Mouse (Mus musculus) lung, adult 18-20 months (tissue): ENCODE measurements around the gene Ptpre.
"Not testable (repeated sequence)": the region's sequence is repeated elsewhere in the genome, so short reads cannot be mapped to it uniquely, and the experiment has no call there.

Source experiments
- DNase-seq, 2 experiments: peaks; one replicate each; pipeline ENCODE4 v3.0.0; 2022; ENCODE audit warnings: mixed read lengths in 2 of 2

The Ptpre gene

GRCm38 (mm10) chr7:135650061-135650460 is 112.8 kb downstream of the Ptpre start:
- peak in 1 of 2 experiments; percentile 21 for DNase-seq

- peak; percentile 61 to 65 for DNase-seq
These were observed 114.7 kb downstream of the Ptpre start for GRCm38 (mm10) chr7:135651831-135652511.

- DNase-seq, result no peak
These were observed 115.5 kb downstream of the Ptpre start for GRCm38 (mm10) chr7:135652781-135653180.

- no peak for DNase-seq
These were observed 116.3 kb downstream of the Ptpre start for GRCm38 (mm10) chr7:135653601-135654000.

- no peak for DNase-seq
These were observed 117.0 kb downstream of the Ptpre start for GRCm38 (mm10) chr7:135654288-135654687.

- no peak for DNase-seq
These were observed 117.8 kb downstream of the Ptpre start for GRCm38 (mm10) chr7:135655113-135655512.

GRCm38 (mm10) chr7:135658150-135658549 is 120.9 kb downstream of the Ptpre start:
- DNase-seq, result no peak

- peak in 1 of 2 experiments; percentile 49 for DNase-seq
These were observed 122.1 kb downstream of the Ptpre start for GRCm38 (mm10) chr7:135659314-135659935.

- no peak for DNase-seq
These were observed 123.0 kb downstream of the Ptpre start for GRCm38 (mm10) chr7:135660314-135660713.

GRCm38 (mm10) chr7:135664211-135664610 is 126.9 kb downstream of the Ptpre start:
- no peak for DNase-seq

- DNase-seq, result no peak
These were observed 129.0 kb downstream of the Ptpre start for GRCm38 (mm10) chr7:135666314-135666713.

GRCm38 (mm10) chr7:135668852-135669739 is 131.8 kb downstream of the Ptpre start:
- peak in 1 of 2 experiments; percentile 54 for DNase-seq

- DNase-seq, result no peak
These were observed 136.3 kb downstream of the Ptpre start for GRCm38 (mm10) chr7:135673576-135673975.

GRCm38 (mm10) chr7:135676722-135677121 is 139.4 kb downstream of the Ptpre start:
- DNase-seq, result no peak

GRCm38 (mm10) chr7:135680334-135680733 is 143.1 kb downstream of the Ptpre start:
- DNase-seq, result peak; percentile 24 to 30

GRCm38 (mm10) chr7:135684098-135684497 is 146.8 kb downstream of the Ptpre start:
- DNase-seq, result not testable (repeated sequence)

GRCm38 (mm10) chr7:135684938-135685337 is 147.7 kb downstream of the Ptpre start:
- no peak for DNase-seq

GRCm38 (mm10) chr7:135689396-135689795 is 152.1 kb downstream of the Ptpre start:
- no peak for DNase-seq

GRCm38 (mm10) chr7:135691941-135692340 is 154.7 kb downstream of the Ptpre start:
- no peak for DNase-seq

- DNase-seq, result no peak
These were observed 156.8 kb downstream of the Ptpre start for GRCm38 (mm10) chr7:135694130-135694529.

GRCm38 (mm10) chr7:135694796-135695195 is 157.5 kb downstream of the Ptpre start:
- DNase-seq, result no peak

GRCm38 (mm10) chr7:135696127-135696526 is 158.8 kb downstream of the Ptpre start:
- no peak for DNase-seq

- not testable (repeated sequence) for DNase-seq
These were observed 159.9 kb downstream of the Ptpre start for GRCm38 (mm10) chr7:135697021-135697740.
